ENCODE assay signal across 23 mouse cellular contexts in genomic region chr13:93418292-93418691, GRCm38 (mm10).
"Had no signal": no experiment of that assay in that cellular context is flagged by ENCODE, and none has a peak within 500 bp of the region (broad histone marks: within the 10 kb centered on the region; RNA-seq: fewer than 3 reads in every experiment).

No protein-coding gene starts in this region.

- H3K4me2 ChIP-seq: kidney, embryonic 15.5 days; limb, embryonic 12.5 days; limb, embryonic 15.5 days; liver, embryonic 11.5 days; lung, embryonic 14.5 days; midbrain, embryonic 12.5 days; midbrain, embryonic 15.5 days; neural tube, embryonic 13.5 days had no signal

- H3K36me3 ChIP-seq: kidney, embryonic 15.5 days; limb, embryonic 12.5 days; limb, embryonic 15.5 days; midbrain, embryonic 12.5 days; midbrain, embryonic 15.5 days had no signal

- H3K27me3 ChIP-seq: kidney, embryonic 15.5 days; limb, embryonic 12.5 days; limb, embryonic 15.5 days; midbrain, embryonic 12.5 days; midbrain, embryonic 15.5 days; neural tube, embryonic 13.5 days had no signal

- ATAC-seq: liver, postnatal 0 days; midbrain, embryonic 15.5 days had no signal

- H3K27ac ChIP-seq: kidney, embryonic 15.5 days; left cerebral cortex, adult 2 months; limb, embryonic 12.5 days; limb, embryonic 15.5 days; liver, embryonic 14.5 days; midbrain, embryonic 12.5 days; midbrain, embryonic 15.5 days; neural tube, embryonic 13.5 days; stomach, postnatal 0 days had no signal

- H3K9ac ChIP-seq: kidney, embryonic 15.5 days; limb, embryonic 12.5 days; limb, embryonic 15.5 days; liver, embryonic 14.5 days; liver, postnatal 0 days; lung, embryonic 14.5 days; midbrain, embryonic 12.5 days; midbrain, embryonic 15.5 days; neural tube, embryonic 13.5 days had no signal

- H3K9me3 ChIP-seq: kidney, embryonic 15.5 days; limb, embryonic 12.5 days; limb, embryonic 15.5 days; midbrain, embryonic 12.5 days; midbrain, embryonic 15.5 days; neural tube, embryonic 13.5 days had no signal

- DNase-seq: kidney, adult 11 months; kidney, adult 8-10 months; kidney, postnatal 10 days; kidney, postnatal 36 days; layer of hippocampus, postnatal 36 days; left cerebral cortex, postnatal 4 days; liver, postnatal 0 days; lung, embryonic 14.5 days; lung, postnatal 14 days; lung, postnatal 4 days; retina, postnatal 1 day; right cerebral cortex, postnatal 4 days; thymus, postnatal 36 days had no signal

- H3K4me1 ChIP-seq: kidney, embryonic 15.5 days; limb, embryonic 12.5 days; midbrain, embryonic 12.5 days; midbrain, embryonic 15.5 days had no signal

- H3K4me3 ChIP-seq: kidney, embryonic 15.5 days; left cerebral cortex, adult 2 months; limb, embryonic 12.5 days; limb, embryonic 15.5 days; midbrain, embryonic 12.5 days; midbrain, embryonic 15.5 days; neural tube, embryonic 13.5 days had no signal
